Mouse (Mus musculus) liver, embryonic 11.5 days (tissue): Measurements from ENCODE around the gene Cd180. TPM values are rescaled to one million over a fixed set of nuclear protein-coding genes. Genes with fewer than 3 reads are reported as not detected.

Source experiments
- ATAC-seq: fragments of 200-750 bp; cut with Nextera tagmentation; replicated peaks from 2 replicates; pipeline ENCODE4 v1.8.0; 2017; ENCODE audit warnings: moderate number of reproducible peaks, mild to moderate bottlenecking, moderate TSS enrichment, moderate library complexity; ENCODE audit not compliant: low FRiP score
- DNase-seq: peaks from one replicate; pipeline ENCODE4 v3.0.0-alpha.2; 2017; ENCODE audit warnings: low spot score
- H3K27ac ChIP-seq: fragments of 300-500 bp; sonication (generic); 2 replicates; pipeline ENCODE4 v1.5.1; 2014; ENCODE audit warnings: mild to moderate bottlenecking, low read depth, low read length, control low read depth
- H3K27me3 ChIP-seq: fragments of 300-500 bp; sonication (generic); replicated peaks from 2 replicates; pipeline ENCODE4 v1.6.1; 2014; ENCODE audit warnings: low read length, mixed read lengths; ENCODE audit not compliant: control insufficient read depth, insufficient read depth
- H3K36me3 ChIP-seq: fragments of 300-500 bp; sonication (generic); 2 replicates; pipeline ENCODE4 v1.6.1; 2014; ENCODE audit warnings: mild to moderate bottlenecking, low read length, moderate library complexity, mixed read lengths; ENCODE audit not compliant: control insufficient read depth, insufficient read depth
- H3K4me1 ChIP-seq: fragments of 300-500 bp; sonication (generic); replicated peaks from 2 replicates; pipeline ENCODE4 v1.6.1; 2014; ENCODE audit warnings: low read length, mixed read lengths; ENCODE audit not compliant: control insufficient read depth, insufficient read depth
- H3K4me2 ChIP-seq: fragments of 300-500 bp; sonication (generic); 2 replicates; pipeline ENCODE4 v1.6.1; 2014; ENCODE audit warnings: mild to moderate bottlenecking, control low read depth, moderate library complexity
- H3K4me3 ChIP-seq: fragments of 300-500 bp; sonication (generic); 2 replicates; pipeline ENCODE4 v1.5.1; 2014; ENCODE audit warnings: low read depth, low read length, control low read depth
- H3K9ac ChIP-seq: fragments of 300-500 bp; sonication (generic); 2 replicates; pipeline ENCODE4 v1.6.1; 2014; ENCODE audit warnings: low read depth, low read length, control low read depth
- H3K9me3 ChIP-seq: fragments of 300-500 bp; sonication (generic); 2 replicates; pipeline ENCODE4 v1.6.1; 2016; ENCODE audit warnings: low read length, inconsistent platforms, mixed read lengths; ENCODE audit not compliant: control insufficient read depth
- WGBS: fragments of 180-500 bp; shearing (Covaris S2); extraction: QIAGEN DNeasy Blood & Tissue Kit; methylation state at CpG from one replicate; pipeline ENCODE4 v1.1.7; 2014; 5-methylcytosine and 5-hydroxymethylcytosine counted together
- polyA plus RNA-seq: library from polyadenylated mRNA; unstranded; fragments of >200 nt; fragmentation: Nextera tagmentation; extraction: Ambion mirVana; gene quantifications from 2 replicates; pipeline ENCODE4 v1.2.1, GENCODE M21; 2014

Cd180 gene
- polyA plus RNA-seq, 1 experiment from 2014 or later, result 1.7 TPM

- no peak overlapping the region; the same call in 1 of the 2 replicates for H3K27ac ChIP-seq
- H3K36me3 ChIP-seq, result peaks cover 15% of the 10 kb centered on the region; the same call in 1 of the 2 replicates
- no peak overlapping the region for H3K4me2 ChIP-seq
- H3K9ac ChIP-seq, result no peak overlapping the region
- no peak overlapping the region for H3K4me3 ChIP-seq
- DNase-seq, result no peak
- H3K9me3 ChIP-seq, result no peaks in the 10 kb centered on the region
- ATAC-seq, result peak; percentile 68
- no peaks in the 10 kb centered on the region for H3K27me3 ChIP-seq
- WGBS, result 78% methylated on average over 13 of the region's 13 CpGs
- H3K4me1 ChIP-seq, result peaks cover 8% of the 10 kb centered on the region
Observed at GRCm38 (mm10) chr13:102739720-102740535, 46.6 kb downstream of the Cd180 start.

- no peak overlapping the region for H3K27ac ChIP-seq
- DNase-seq (no peak), ATAC-seq (no peak)
- H3K9me3 ChIP-seq, result no peaks in the 10 kb centered on the region
- no peak overlapping the region for H3K4me2 ChIP-seq
- H3K9ac ChIP-seq, result no peak overlapping the region
- H3K36me3 ChIP-seq, result no peaks in the 10 kb centered on the region; the same call in 1 of the 2 replicates
- H3K27me3 ChIP-seq, result no peaks in the 10 kb centered on the region
- no peak overlapping the region for H3K4me3 ChIP-seq
- peaks cover 6% of the 10 kb centered on the region for H3K4me1 ChIP-seq
- 59% methylated on average over 9 of the region's 9 CpGs for WGBS
Observed at GRCm38 (mm10) chr13:102744481-102745269, 51.3 kb downstream of the Cd180 start.

GRCm38 (mm10) chr13:102745270-102745600, 51.9 kb downstream of the Cd180 start:
- Histone ChIP-seq H3K4me1 (peaks cover under 1% of the 10 kb centered on the region; the same call in 1 of the 2 replicates), H3K36me3 (no peaks in the 10 kb centered on the region), H3K9me3 (no peaks in the 10 kb centered on the region), H3K27ac (no peak overlapping the region), H3K4me2 (no peak overlapping the region), H3K9ac (no peak overlapping the region), H3K27me3 (no peaks in the 10 kb centered on the region), H3K4me3 (no peak overlapping the region)
- WGBS, result 94% methylated on average over 3 of the region's 3 CpGs
- DNase-seq, result no peak
- ATAC-seq, result peak; percentile 31; the same call in 1 of the 2 replicates

GRCm38 (mm10) chr13:102745626-102746342, 52.4 kb downstream of the Cd180 start:
- Histone ChIP-seq H3K27me3 (no peaks in the 10 kb centered on the region), H3K4me3 (no peak overlapping the region), H3K27ac (no peak overlapping the region), H3K4me2 (no peak overlapping the region), H3K9me3 (no peaks in the 10 kb centered on the region), H3K36me3 (no peaks in the 10 kb centered on the region), H3K9ac (no peak overlapping the region), H3K4me1 (no peaks in the 10 kb centered on the region)
- WGBS, result 84% methylated on average over 9 of the region's 9 CpGs
- DNase-seq, result no peak
- ATAC-seq, result 0 out of 2 replicates have a peak, but pooled peaks have one; percentile 7

- 85% methylated on average over 17 of the region's 17 CpGs for WGBS
- DNase-seq (no peak), ATAC-seq (no peak)
- Histone ChIP-seq H3K27ac (no peak overlapping the region), H3K9me3 (no peaks in the 10 kb centered on the region), H3K4me1 (no peaks in the 10 kb centered on the region), H3K27me3 (no peaks in the 10 kb centered on the region), H3K36me3 (peaks cover 5% of the 10 kb centered on the region; the same call in 1 of the 2 replicates), H3K4me2 (no peak overlapping the region), H3K9ac (no peak overlapping the region), H3K4me3 (no peak overlapping the region)
Observed at GRCm38 (mm10) chr13:102746803-102747561, 53.6 kb downstream of the Cd180 start.

GRCm38 (mm10) chr13:102749194-102749593, 55.8 kb downstream of the Cd180 start:
- H3K4me1 ChIP-seq, result peaks cover 7% of the 10 kb centered on the region
- no peaks in the 10 kb centered on the region for H3K27me3 ChIP-seq
- H3K4me3 ChIP-seq, result no peak overlapping the region
- no peak overlapping the region for H3K27ac ChIP-seq
- H3K36me3 ChIP-seq, result peaks cover 5% of the 10 kb centered on the region; the same call in 1 of the 2 replicates
- H3K9me3 ChIP-seq, result no peaks in the 10 kb centered on the region
- ATAC-seq (no peak), DNase-seq (no peak)
- H3K4me2 ChIP-seq, result no peak overlapping the region
- WGBS, result 79% methylated on average over 6 of the region's 6 CpGs
- H3K9ac ChIP-seq, result no peak overlapping the region

- no peak overlapping the region for H3K9ac ChIP-seq
- no peak for ATAC-seq
- DNase-seq, result no peak
- H3K27ac ChIP-seq, result no peak overlapping the region
- no peaks in the 10 kb centered on the region for H3K27me3 ChIP-seq
- peaks cover 5% of the 10 kb centered on the region; the same call in 1 of the 2 replicates for H3K36me3 ChIP-seq
- WGBS, result 89% methylated on average over 10 of the region's 10 CpGs
- peaks cover 8% of the 10 kb centered on the region for H3K4me1 ChIP-seq
- no peaks in the 10 kb centered on the region for H3K9me3 ChIP-seq
- H3K4me3 ChIP-seq, result no peak overlapping the region
- no peak overlapping the region for H3K4me2 ChIP-seq
Observed at GRCm38 (mm10) chr13:102749891-102750290, 56.5 kb downstream of the Cd180 start.
